Mouse (Mus musculus) brain, embryonic 14.5 days (tissue): ENCODE data around the gene Ccdc107.

ENCODE experiments used
- CTCF ChIP-seq: fragments of 200-500 bp; IDR thresholded peaks from 2 replicates; pipeline ENCODE4 v1.5.1; 2012; ENCODE audit warnings: inconsistent platforms, mild to moderate bottlenecking, moderate library complexity, borderline replicate concordance; ENCODE audit not compliant: insufficient read depth, insufficient read length; ENCODE audit errors: extremely low read depth
- POLR2A ChIP-seq: fragments of 200-500 bp; IDR thresholded peaks from 2 replicates; pipeline ENCODE4 v1.6.1; 2012; ENCODE audit warnings: mild to moderate bottlenecking, inconsistent platforms, borderline replicate concordance; ENCODE audit not compliant: poor library complexity, insufficient read depth, insufficient read length, severe bottlenecking; ENCODE audit errors: extremely low read depth

- TF ChIP-seq POLR2A (no peak), CTCF (peak; percentile 78; the same call in 1 of the 2 replicates)
These were observed 37.9 kb downstream of the Ccdc107 start for GRCm38 (mm10) chr4:43530581-43530980.
